Mouse (Mus musculus): ENCODE results near the gene Grm4.

Grm4 gene

DNA sequence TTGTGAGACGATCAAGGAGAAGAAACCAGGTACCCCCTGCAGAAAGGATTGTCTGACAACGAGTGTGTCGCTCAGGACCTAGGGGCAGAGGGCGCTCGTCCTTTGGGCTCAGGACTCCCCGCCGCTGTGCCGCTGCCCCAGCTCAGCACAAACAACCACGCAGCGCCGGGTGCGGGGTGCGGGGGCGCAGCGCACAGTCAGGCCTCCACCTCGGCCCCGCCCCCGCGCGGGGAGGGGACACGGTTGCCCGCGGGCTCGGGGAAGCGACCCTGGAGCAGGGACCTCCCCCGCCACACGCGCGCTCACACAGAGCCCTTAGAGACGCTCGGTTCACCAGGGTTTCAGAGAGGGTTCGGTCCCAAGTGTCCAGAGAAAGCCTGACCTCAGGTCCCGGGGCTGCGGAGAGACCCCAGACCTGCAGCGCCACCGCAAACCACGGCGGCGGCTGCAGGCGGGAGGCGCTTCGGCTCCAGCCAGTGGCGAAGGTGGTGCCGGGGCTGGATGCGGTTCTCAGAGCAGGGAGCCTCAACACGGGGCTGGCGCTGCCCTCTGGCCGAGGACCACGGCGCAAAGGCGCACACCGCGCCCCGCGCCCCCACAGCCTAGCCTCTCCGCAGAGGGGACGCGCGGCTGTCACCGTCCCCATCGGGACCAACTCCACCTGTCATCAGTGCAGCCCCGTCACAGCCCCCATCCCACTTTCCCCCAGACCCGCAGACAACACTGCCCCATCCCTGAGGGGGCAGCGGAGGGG lies 9.2 kb downstream of the Grm4 start:
- DNase-seq (ENCODE audit: low spot score in 2 of 2) = no peak

DNA sequence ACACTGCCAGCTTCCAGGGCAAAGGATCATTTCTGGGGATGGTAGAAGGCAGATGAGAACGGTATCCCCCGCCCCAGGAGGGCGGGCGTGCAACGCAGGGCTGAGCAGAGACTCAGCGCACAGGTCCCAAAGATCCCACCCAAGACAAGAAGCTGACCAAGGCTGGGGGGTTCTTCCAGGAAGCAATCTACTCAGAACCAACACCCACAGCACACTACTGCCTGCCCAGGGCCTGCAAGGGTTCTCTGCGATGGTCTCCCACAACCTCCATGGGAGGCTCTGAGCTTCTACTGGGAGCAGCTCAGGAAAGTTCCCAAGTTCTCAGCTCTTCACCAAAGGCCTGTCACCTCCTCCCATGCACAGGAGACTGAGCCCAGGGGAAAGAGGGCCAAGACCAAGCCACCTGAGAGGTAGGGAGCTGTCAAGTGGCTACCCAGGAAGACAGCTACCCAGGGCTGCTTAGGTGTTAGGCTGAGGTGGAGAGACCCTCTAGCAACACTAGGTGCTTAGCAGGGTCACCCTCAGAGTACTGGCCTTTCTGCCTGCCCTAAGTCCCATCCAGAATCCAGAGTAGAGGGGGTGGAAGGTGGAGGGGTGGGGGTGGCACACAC lies 10.0 kb downstream of the Grm4 start:
- DNase-seq (ENCODE audit: low spot score in 2 of 2) = no peak

DNA sequence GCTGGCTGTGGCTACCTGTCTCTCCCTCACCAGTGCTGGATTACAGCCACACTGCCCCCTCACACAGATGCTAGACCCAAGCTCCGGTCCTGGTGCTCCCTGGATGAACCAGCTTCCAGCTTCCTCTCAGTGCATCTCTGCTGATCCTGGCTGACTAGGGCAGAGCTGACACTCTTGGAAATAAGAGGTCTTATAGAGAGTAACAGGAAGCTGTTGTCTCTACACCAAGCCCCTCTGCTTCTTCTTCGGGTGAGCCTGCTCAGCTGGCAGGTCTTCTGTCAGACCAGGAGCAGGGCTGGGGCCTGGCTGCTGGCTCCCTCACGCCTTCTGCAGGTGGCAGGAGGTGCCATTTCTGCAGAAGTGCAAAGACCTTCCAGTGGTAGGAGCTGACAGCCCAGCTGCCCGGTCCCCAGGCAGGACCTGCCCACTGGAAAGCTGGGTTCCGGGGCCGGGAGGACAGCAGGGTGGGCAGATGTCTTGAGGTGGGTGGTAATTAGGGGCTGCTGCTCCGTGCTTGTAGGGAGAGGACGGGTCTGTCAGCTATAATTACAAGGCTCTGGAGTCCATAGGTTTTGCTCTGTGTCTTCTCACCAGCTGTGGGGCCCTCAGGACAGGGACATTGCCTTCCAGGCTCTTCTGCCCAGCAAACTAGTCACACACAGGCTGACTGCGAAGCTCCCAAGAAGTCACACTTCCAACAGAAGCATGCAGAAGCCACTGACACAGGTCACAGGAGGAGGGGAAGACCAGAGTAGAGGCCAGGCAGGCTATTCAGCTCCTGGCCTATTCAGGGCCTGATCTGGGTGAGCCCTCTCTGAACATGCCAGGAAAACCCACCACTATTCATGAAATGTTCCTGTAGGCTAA lies 10.7 kb downstream of the Grm4 start:
- no peak for DNase-seq (ENCODE audit: low spot score in 2 of 2)

DNA sequence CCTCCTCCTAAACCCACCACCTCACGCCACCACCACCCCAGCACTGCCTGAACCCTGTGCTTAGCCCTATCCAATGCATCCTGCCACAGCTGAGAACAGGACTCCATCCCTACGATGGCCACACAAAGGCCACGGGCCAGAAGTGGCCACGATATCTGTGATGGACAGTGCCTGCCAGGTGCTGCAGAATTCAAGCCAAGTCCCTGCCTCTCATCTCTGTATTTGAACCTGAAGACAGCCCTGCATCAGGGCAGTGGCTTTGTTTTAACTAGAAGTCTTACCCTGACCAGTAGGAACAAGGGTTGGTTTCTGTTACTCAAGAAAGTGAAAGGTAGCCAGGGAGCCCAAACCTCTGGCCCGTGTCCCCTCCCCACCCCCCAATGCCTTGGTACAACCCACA lies 12.1 kb downstream of the Grm4 start:
- no peak for DNase-seq (ENCODE audit: low spot score in 2 of 2)

DNA sequence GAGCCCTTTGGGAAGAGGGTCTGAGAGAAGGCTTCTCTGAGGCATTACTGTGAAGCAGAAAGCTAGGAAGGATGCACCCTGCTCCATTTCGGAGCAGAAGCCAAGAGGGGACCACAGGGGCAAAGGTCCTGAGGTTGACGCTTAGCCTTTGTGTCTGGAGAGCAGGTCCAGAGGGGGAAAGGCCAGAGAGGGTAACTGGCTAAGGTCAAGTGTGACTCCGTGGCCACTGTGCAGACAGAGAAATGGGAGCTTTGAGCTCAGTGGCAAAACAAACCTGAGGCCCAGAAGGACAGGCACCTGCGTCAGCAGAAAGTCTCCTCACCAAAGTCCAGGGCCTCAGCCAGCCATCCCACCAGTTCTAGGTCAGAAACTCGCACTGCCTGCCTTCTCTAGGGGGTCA lies 12.7 kb downstream of the Grm4 start:
- no peak for DNase-seq (ENCODE audit: low spot score in 2 of 2)

DNA sequence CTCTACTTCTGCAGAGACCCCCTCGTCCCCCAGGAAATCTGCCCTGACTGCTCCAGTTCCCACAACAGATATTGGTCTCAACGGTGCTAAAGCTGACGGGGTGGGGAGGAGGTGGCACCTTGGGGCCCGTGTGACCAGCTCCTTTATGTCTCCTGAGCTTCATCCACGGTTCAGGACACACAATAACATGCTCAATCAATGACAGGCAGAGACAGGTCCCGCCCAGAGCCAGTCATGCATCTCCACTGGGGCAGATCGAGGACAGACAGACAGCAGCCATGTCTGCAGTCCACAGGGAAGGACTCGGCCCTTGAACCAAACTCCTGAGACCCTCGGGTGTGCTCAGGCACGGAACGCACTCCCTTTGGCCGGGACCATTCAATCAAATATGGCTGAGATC lies 13.2 kb downstream of the Grm4 start:
- no peak for DNase-seq (ENCODE audit: low spot score in 2 of 2)

DNA sequence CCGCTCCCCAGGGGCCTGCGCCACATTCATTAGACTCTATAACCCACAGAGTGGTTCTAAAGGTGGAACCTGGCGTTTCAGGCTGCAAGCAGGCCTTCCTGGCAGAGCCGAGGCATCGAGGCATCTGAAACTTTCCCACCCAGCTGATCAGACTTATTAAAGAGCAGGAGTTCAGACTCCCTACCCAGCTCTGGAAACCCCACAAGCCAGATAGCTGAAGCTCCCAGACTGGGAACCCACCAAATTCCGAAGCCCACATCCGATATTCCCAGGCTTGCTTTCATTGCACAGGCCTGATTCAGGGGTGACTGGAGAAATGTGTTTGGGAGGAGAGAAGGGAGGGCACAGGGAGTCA lies 13.6 kb downstream of the Grm4 start:
- DNase-seq (ENCODE audit: low spot score in 2 of 2) = no peak

DNA sequence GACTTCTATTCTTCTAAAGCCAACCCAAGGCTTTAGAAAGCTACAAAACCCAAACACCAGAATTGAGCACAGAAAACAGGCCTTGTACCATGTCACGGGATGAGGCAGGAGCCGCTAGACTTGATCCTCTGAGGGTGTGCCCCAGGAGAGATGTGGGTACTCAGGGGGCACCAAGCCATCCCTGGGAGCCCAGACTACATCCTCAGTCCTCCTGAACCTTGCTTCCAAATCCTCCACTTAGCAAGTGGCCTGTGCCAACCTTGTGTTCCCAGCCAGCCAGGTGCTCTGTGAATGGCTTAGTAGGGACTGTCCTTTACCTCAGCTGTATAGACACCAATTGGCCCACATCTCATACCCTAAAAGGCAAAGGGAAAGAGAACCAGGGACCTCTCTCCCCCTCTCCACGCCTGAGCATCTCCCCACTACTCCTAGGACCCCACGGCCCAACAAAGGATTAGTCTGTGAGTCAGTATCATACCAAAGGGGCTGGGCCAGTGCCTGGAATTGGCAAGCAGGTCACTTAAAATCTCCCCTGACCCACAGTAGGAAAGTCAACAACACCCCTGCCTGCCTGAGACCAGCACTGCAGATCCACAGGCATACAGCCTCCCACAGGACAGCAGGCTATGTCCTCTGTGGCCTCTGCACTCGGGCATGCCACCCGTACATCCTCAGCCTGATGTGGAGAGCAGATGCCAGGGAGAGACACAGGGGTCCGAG lies 14.2 kb downstream of the Grm4 start:
- no peak for DNase-seq (ENCODE audit: low spot score in 2 of 2)

DNA sequence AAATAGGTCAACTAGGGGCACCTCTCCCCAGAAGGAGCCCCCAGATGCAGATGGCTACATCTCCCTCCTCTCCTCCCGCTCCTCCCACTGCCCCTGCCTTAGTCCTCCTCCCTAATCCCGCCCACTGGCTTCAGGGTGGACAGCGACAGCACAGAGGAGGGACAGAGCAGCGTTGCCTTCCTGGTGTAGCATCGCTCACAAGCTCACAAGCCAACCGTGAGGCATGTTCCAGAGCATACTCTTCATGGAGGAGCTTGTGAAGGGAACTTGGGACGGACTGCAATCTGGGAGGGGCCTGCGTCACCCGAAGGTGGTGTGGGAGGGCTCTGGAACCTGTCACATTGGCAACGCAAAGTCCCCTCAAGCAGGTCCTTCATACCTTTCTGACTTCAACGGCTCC lies 14.8 kb downstream of the Grm4 start:
- DNase-seq (ENCODE audit: low spot score in 2 of 2) = no peak

DNA sequence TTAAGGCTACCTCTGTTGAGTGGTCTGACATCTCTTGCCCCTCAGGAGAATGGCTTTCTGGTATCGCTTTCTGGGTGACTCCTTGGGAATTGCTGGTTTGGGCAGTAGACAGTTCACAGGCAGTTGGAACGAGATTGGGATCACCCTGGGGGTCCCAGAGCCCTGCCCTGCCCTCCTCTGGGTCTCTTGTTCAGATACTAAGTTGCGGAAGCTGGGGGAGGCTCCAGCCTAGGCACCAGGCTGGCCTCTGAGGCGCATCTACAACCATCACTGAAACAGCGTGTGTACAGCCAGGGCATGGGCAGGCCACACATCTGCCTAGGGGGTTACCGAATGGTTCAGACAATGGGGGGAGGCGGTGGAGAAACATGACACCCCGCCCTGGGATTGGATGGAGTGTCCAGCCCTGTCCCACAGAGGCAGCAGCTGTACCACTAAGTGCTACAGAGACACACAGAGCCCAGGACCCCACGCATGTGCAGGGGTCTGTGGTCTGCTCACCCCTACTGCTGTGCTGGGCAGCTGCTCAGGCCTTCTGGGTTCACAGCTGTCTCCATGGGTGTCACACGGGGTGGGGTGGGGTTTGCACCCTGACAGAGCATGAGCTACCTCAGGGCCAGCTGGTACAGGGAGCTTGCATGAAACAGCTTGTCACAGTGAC lies 15.9 kb downstream of the Grm4 start:
- no peak for DNase-seq (ENCODE audit: low spot score in 2 of 2)

DNA sequence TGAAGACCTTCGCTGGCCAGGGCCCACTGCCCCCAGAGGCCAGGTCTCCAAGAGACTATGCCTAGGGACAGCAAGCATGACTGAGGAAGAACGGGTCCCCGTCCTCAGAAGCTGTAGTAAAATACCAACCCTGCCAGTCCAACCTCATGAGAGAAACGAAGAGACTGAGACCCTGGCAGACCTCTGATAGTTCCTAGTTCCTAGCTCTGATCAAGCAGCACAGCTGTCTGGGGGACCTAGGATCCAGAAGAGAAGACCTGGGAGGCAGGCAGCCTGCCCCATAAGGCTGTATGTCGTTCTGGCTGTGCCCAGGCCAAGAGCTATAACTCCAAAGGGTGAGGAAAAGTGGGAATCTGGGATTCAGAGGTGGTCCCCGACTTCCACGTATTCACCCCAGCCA lies 17.3 kb downstream of the Grm4 start:
- DNase-seq (ENCODE audit: low spot score in 2 of 2) = no peak

DNA sequence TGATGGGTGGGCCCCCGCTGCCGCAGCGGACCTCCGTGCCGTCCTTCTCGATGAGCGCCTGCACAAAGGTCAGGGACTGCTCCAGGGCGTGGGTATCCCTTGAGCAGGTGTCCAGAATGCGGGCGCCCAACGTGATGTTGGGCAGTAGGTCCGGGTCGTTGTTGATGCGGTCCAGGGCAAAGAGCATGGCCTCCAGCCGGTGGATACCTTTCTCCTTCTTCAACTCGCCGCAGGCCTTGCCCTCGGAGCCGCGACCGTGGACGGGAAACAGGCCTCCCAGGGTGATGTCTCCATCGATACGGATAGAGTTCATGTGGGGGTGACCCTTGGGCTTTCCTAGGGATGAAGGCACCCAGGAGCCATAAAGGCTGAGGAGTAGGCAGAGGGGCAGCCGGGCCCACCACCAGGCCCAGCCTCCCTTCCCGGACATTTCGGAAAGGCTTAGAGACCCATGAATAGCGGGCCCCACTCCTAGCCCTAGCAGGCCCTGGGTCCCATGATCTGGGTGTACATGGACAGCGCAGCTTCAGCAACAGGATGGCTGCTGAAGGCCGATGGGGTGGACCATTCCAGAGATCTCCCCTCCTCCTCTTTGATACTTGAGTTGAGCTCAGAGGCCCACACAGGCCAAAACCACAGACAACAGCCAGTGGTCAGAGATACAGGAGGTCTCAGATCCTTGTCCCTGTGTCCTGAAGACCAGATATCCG lies 18.3 kb downstream of the Grm4 start:
- no peak for DNase-seq (ENCODE audit: low spot score in 2 of 2)

DNA sequence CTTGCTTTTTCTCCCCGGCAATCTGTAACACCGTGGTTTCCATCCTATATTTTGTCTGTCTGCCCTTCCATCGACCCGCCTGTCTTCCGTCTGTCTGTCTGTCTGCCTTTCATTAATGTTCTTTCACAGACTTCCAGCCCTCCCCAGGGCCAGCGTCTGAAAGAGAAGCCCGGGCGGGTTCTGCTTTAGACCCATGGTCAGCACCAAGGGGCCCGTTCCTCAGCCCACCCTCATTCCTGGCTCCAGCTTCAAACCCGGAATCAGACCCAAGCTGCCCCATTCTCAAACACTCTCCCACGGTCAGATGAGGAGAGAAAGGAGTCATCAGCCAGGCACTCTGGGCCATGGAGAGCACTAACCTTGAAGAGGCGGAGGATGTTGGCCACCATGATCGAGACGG lies 18.9 kb downstream of the Grm4 start:
- no peak for DNase-seq (ENCODE audit: low spot score in 2 of 2)

DNA sequence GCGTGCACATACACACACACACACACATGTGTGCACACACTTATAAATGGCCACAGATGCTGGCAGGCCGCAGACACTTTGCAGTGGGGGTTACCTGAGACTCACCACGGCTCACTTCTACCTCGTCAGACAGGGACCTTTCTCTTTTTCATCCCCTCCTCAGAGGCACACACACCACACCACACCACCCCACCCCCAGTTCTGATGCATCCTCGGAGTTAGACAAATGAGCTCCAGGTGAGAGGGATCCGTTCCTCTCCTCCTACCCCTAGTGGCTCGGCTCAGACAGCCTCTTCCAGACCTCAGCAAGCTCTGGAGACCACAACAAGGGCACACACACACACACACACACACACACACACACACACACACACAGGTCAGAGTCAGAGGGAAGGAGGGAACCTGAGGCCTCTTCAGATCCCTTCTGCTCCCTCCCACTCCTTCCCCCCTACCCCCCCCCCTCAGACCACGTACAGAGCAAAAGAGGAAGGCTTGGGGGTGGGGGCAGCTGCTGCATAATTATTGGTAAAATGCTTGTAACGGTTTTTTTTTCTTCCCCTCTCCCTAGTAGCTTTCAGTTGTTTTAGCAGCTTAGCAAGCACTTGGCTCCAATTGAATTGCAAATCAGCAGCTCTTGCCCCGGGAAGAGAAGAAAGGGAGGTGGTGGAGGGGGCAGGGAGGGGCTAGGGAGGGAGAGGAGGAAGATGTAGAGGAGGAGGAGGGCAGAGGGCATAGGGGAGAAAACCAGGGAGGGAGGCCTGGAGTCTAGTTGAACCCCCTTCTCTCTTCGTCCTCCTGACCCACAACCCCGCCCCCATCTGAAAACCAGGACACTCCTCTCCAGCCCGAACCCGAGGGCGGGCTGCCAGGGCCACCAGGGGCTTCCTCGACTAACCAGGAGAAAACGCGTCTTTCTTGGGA lies 19.6 kb downstream of the Grm4 start:
- DNase-seq (ENCODE audit: low spot score in 2 of 2) = no peak

DNA sequence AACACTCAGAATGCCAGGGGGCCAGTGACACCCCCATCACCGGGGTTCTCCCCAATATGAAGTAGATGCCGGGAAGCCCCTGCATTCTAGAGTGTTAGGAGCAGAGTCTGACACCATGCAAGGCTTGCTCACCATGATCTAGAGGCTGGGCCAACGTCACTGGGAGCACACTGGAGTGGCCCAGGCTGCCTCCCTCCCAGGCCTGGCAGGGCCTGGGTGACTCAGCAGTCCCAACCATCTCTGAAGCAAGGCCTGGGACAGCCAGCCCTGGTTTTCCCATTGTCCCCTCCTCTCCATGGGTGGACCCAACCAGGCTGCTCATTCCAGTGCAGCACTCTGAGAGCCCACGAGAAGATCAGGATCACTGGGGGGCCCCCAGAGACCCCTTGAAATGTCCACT lies 20.4 kb downstream of the Grm4 start:
- DNase-seq (ENCODE audit: low spot score in 2 of 2) = no peak

DNA sequence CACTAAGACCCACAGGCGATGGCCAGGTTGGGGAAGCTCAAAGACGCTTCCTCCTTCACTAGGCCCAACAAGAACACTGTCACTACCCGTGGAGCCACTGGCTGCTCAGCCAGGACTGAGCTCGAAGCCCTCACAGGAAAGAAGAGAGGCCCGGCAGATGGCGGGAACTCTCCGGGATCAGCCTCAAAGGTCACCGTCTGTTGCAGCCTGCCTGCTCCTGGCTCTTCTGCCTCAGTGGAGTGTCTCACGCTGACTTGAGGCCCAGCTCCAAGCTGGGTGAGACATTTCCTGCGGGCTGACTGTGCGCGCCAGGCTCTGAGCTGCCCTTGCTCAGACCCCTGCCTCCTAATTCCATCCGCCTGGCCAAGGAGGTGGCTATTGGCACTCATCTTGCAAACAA lies 22.1 kb downstream of the Grm4 start:
- DNase-seq (ENCODE audit: low spot score in 2 of 2) = no peak

DNA sequence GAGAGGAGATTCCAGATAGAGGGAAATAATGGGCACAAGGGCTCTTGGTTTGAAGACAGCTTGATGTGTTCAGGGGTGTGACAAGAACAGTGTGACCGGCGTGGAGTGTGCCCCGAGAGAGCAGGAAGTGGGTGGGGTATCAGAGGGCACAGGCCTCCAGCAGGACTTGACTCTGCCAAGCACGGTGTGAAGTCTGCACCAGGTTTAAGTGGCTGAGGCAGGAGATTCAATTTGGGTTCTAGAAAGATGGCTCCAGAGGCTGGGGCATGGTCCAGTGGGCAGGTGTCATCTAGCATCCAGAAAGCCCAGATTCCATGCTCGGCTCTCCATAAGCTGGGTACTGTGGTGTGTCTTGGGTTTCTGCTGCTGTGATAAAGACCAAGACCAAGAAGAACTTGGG lies 23.4 kb downstream of the Grm4 start:
- DNase-seq (ENCODE audit: low spot score in 2 of 2) = no peak

DNA sequence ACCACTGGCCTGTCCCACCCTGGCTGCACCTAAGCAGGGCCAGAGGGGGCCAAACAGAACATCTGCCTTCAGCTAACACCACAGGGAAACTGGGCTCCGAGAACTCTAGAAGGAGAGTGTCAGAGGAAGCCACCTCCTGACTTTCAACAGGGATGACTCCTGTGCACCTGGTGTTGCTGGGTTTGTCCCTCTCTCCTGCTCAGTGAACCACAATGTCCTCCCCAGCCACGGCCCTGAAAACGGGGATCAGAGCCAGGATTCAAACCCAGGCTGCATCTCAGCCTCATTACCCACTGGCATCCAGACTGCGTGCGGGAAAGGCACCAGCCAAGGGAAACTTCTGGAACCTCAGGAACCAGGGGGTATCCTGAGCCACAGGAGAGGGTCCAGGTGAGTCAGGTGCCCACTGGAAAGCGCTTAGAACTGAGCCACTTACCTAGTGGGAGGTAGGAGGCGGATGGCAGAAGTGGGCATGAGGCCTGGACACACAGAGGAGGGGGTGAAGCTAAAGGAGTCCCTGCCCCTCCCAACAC lies 26.1 kb downstream of the Grm4 start:
- no peak for DNase-seq (ENCODE audit: low spot score in 2 of 2)

DNA sequence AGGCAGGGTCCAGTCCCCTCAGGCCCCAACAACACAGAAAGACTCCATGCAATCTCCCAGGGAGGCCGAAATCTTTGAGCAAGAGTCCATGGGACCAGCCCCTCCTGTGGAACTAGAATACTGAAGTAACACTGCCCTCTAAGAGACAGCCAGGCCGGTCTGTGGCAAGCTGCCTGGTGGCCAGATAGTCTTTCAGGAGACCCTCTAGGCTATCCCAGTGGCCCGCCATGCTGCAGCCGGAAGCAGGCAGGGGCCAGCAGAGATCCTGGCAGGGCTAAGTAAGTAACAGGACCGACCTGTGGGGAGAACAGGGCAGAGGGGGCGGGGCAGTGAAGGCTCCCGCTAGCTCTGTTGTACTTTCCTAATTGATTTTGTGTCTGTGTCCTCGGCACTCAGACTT lies 27.2 kb downstream of the Grm4 start:
- DNase-seq (ENCODE audit: low spot score in 2 of 2) = no peak

DNA sequence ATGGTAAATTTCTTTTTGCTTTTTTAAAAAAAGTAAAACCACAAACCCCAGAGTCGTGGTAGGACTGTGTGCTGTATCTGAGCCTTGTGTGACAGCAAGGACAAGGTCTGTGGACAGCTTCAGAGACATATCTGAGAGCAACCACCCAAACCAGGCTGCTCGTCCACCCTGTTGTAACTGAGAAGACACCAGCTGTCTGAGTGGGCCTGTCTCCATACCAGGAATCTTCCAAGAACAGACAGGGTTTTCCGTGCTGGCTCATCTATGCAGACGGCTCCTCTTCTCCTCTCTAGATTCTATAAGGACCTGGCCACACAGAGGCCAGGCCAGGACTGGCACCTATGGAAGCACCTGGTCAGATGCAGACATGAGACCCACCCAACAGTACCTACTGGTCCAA lies 27.8 kb downstream of the Grm4 start:
- no peak for DNase-seq (ENCODE audit: low spot score in 2 of 2)

Data from spleen, postnatal 10 days (tissue).